Mouse (Mus musculus) induced T-regulatory cell, adult 2 months (primary cell): ENCODE measurements at regions not wholly inside any gene's neighbourhood (a gene's known extent, or its start where the extent isn't known, plus 50 kb on each side); places are given as distances from the start of the nearest gene placed in this dataset.

Source experiments
- DNase-seq: peaks from one replicate; pipeline ENCODE4 v3.0.0-alpha.2; 2012; ENCODE audit warnings: low read depth

GRCm38 (mm10) chr16:91156506-91156905, 61.6 kb upstream of the 4932438H23Rik start:
- DNase-seq: no peak

- DNase-seq: peak; percentile 3
Observed at GRCm38 (mm10) chr16:91160679-91161078, 64.6 kb upstream of the Olig2 start.

DNA sequence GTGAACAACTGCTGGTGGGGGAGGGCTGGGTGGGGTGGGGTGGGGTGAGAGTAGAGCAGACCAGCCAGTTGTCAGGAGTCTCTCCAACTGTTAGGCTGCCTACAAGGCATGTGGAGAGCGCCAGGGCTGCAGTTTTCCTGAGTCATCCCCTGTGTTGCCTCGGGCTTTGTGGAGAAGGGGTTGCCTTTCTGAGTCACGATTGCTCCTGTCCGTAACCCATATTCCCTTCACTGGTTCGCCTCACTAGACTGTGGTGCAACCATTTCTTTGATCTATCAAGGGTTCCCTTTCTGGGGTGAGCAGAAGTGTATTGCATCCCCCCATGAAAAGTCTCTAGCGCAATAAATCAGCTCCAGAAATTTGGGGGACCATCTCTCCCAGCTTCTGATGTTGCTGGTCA, 63.6 kb upstream of the Olig2 start:
- DNase-seq: no peak

GRCm38 (mm10) chr16:91162381-91162780, 62.9 kb upstream of the Olig2 start:
- DNase-seq: no peak

GRCm38 (mm10) chr16:91165906-91166305, 59.4 kb upstream of the Olig2 start:
- no peak for DNase-seq

GRCm38 (mm10) chr16:91166866-91167265, 58.4 kb upstream of the Olig2 start:
- peak; percentile 7 for DNase-seq

GRCm38 (mm10) chr16:91168398-91168797, 56.9 kb upstream of the Olig2 start:
- no peak for DNase-seq

- DNase-seq: no peak
Observed at GRCm38 (mm10) chr16:91169829-91170228, 55.4 kb upstream of the Olig2 start.

DNA sequence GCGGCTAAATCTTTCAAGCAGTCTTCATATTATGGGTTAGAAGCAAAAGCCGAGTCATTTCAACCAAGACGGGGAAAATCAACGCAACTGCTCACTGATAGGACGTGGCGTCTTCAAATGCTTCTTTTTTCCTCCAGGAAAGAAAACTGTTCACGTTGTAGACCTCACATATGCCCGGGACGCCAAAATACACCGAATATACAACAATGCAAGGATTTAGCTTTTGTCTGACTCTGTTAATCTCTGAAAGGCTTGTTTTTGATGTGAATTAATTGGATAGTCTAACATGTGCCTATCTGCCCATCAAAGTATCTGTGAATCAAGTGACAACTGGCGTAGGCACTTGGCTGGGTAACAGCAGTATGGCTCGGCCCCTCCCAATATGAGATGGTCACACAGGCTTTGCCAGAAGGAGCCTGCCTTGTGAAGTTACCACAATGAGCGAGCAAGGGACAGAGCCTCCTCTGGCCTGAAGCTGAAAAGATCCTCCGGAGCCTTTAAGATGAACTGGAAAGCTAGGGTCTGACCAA, 53.3 kb upstream of the Olig2 start:
- DNase-seq: no peak

GRCm38 (mm10) chr16:91172510-91172909, 52.7 kb upstream of the Olig2 start:
- no peak for DNase-seq

GRCm38 (mm10) chr16:91173241-91173640, 52.0 kb upstream of the Olig2 start:
- no peak for DNase-seq

GRCm38 (mm10) chr16:91173870-91174278, 51.4 kb upstream of the Olig2 start:
- DNase-seq: no peak

DNA sequence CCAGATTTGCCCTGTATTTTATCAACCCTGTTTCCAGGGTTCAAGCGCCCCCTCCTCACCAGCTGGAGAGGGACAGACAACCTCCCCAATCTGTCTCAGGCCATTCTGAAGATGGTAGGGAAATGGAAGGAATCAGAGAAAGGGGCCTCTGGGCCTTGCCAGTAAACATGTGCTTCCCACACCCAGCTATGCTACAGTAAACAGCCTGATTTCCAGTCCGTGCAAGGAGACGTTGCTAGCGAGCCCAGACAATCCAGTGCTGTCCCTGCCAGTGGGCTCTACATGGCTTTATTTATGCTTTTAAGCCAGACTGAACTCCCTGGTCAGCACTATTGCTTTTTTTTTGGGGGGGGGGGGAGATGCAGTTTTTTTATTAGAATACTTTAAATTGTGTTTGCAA, 50.9 kb upstream of the Olig2 start:
- DNase-seq: no peak
